Mouse (Mus musculus): Measurements from ENCODE around the gene Ildr1. TPM values are rescaled to one million over a fixed set of nuclear protein-coding genes. Genes with fewer than 3 reads are reported as not detected.

The Ildr1 gene
- polyA plus RNA-seq, 1 experiment from 2014 or later, result 0.14 TPM

- H3K27ac ChIP-seq (ENCODE audit: low read length), result no peak overlapping the region
- no peak overlapping the region for H3K9ac ChIP-seq (ENCODE audit: low read depth, low read length)
- H3K27me3 ChIP-seq (ENCODE audit: control insufficient read depth, insufficient read depth, low read depth, low read length), result no peaks in the 10 kb centered on the region
- no peaks in the 10 kb centered on the region for H3K9me3 ChIP-seq (replicated peaks; ENCODE audit: control insufficient read depth, low read length)
- no peak overlapping the region for H3K4me2 ChIP-seq (ENCODE audit: low read depth, low read length)
- H3K4me1 ChIP-seq (ENCODE audit: control insufficient read depth, low read depth, low read length), result no peaks in the 10 kb centered on the region
- H3K4me3 ChIP-seq (ENCODE audit: low read depth, low read length), result no peak overlapping the region
- ATAC-seq (ENCODE audit: low read depth), result no peak
- WGBS (ENCODE audit: insufficient replicate concordance), result 64% methylated on average over 3 of the region's 3 CpGs
- no peaks in the 10 kb centered on the region for H3K36me3 ChIP-seq (ENCODE audit: control insufficient read depth, insufficient read depth)
Measured at GRCm38 (mm10) chr16:36771703-36772102, 77.9 kb downstream of the Ildr1 start.

- 74% methylated on average over 5 of the region's 5 CpGs for WGBS (ENCODE audit: insufficient replicate concordance)
- no peaks in the 10 kb centered on the region for H3K36me3 ChIP-seq (ENCODE audit: control insufficient read depth, insufficient read depth)
- no peaks in the 10 kb centered on the region for H3K4me1 ChIP-seq (ENCODE audit: control insufficient read depth, low read depth, low read length)
- no peak overlapping the region for H3K9ac ChIP-seq (ENCODE audit: low read depth, low read length)
- no peak for ATAC-seq (ENCODE audit: low read depth)
- no peak overlapping the region for H3K4me2 ChIP-seq (ENCODE audit: low read depth, low read length)
- H3K27ac ChIP-seq (ENCODE audit: low read length), result no peak overlapping the region
- H3K9me3 ChIP-seq (replicated peaks; ENCODE audit: control insufficient read depth, low read length), result no peaks in the 10 kb centered on the region
- H3K27me3 ChIP-seq (ENCODE audit: control insufficient read depth, insufficient read depth, low read depth, low read length), result no peaks in the 10 kb centered on the region
- no peak overlapping the region for H3K4me3 ChIP-seq (ENCODE audit: low read depth, low read length)
Measured at GRCm38 (mm10) chr16:36772996-36773395, 79.2 kb downstream of the Ildr1 start.

GRCm38 (mm10) chr16:36775658-36776057 lies 81.9 kb downstream of the Ildr1 start:
- Histone ChIP-seq H3K36me3 (ENCODE audit: control insufficient read depth, insufficient read depth) (no peaks in the 10 kb centered on the region), H3K9ac (ENCODE audit: low read depth, low read length) (no peak overlapping the region)

More at GRCm38 (mm10) chr16:36775658-36776057, 81.9 kb downstream of the Ildr1 start:
- no peak for ATAC-seq (ENCODE audit: low read depth)
- H3K27me3 ChIP-seq (ENCODE audit: control insufficient read depth, insufficient read depth, low read depth, low read length), result no peaks in the 10 kb centered on the region
- 71% methylated on average over 6 of the region's 6 CpGs for WGBS (ENCODE audit: insufficient replicate concordance)
- no peaks in the 10 kb centered on the region for H3K9me3 ChIP-seq (replicated peaks; ENCODE audit: control insufficient read depth, low read length)
- H3K4me2 ChIP-seq (ENCODE audit: low read depth, low read length), result no peak overlapping the region
- no peak overlapping the region for H3K27ac ChIP-seq (ENCODE audit: low read length)
- H3K4me3 ChIP-seq (ENCODE audit: low read depth, low read length), result no peak overlapping the region
- H3K4me1 ChIP-seq (ENCODE audit: control insufficient read depth, low read depth, low read length), result no peaks in the 10 kb centered on the region

Other genes with a start within 250 kb of the Ildr1 start
- gene Stfa3, start 238.6 kb upstream of the Ildr1 start, polyA plus RNA-seq (2015; fragmentation: Nextera tagmentation; extraction: Ambion mirVana), result 99.4 and 110 TPM in 2 replicates
- gene Casr, start 131.8 kb upstream of the Ildr1 start, polyA plus RNA-seq (2015; fragmentation: Nextera tagmentation; extraction: Ambion mirVana), result not detected in 2 replicates
- 8.2 and 9.3 TPM in 2 replicates for gene Cd86, start 27.9 kb upstream of the Ildr1 start, polyA plus RNA-seq (2015; fragmentation: Nextera tagmentation; extraction: Ambion mirVana)
- gene Slc15a2, start 91.0 kb downstream of the Ildr1 start, polyA plus RNA-seq (2015; fragmentation: Nextera tagmentation; extraction: Ambion mirVana), result 1.8 and 2.7 TPM in 2 replicates
- gene Iqcb1, start 134.4 kb downstream of the Ildr1 start, polyA plus RNA-seq (2015; fragmentation: Nextera tagmentation; extraction: Ambion mirVana), result 7.4 and 9.0 TPM in 2 replicates
- 0.20 and 0.28 TPM in 2 replicates for gene Eaf2, start 181.0 kb downstream of the Ildr1 start, polyA plus RNA-seq (2015; fragmentation: Nextera tagmentation; extraction: Ambion mirVana)
- 24.2 and 24.8 TPM in 2 replicates for gene Golgb1, start 181.2 kb downstream of the Ildr1 start, polyA plus RNA-seq (2015; fragmentation: Nextera tagmentation; extraction: Ambion mirVana)
- gene Hcls1, start 241.0 kb downstream of the Ildr1 start, polyA plus RNA-seq (2015; fragmentation: Nextera tagmentation; extraction: Ambion mirVana), result 13.8 TPM in 2 replicates

All from liver, embryonic 16.5 days (tissue).